ENCODE assay signal across 9 mouse cellular contexts in the genomic region with DNA sequence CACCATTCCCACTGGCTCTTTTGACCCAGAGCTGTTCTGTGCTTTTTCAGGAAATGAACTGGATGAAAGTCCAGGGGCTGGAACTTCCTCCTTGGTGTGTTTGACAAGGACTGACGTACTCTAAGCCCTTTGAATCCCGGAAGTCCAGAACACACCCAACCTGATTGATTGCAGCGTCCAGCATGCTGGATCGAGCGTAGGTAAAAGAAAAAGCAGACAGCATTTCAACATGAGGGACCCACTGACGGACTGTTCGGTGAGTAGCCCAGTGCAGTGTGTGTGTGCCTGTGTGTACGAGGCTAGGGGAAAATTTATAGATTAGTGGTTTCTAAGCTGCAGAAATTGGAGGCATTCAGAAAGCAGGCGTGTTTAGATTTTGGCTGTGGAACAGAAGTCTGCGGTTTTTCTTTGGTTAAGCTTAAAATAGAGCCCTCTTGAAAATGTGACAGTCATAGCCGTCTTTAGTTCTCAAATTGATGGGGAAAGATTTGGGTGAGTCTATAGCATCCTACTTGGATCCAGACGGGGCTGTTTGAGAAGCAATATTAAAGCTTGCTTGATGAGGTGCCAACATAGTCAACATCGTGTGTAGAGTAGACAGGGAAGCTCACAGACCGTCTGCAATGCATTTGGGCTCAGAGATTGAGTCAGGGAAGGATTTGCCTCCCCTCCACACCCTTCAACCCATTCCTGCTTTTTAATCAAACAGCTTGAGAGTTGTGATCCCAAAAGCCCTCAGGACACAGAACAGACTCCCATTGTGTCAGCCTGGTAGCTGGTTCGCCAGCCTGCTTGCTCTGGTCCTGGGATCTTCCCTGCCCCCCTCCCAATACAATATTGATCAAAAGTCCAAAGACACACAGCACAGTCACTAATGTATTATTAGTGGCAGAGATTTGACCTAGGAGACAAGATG. TPM values are rescaled to one million over a fixed set of nuclear protein-coding genes. Genes with fewer than 3 reads are reported as not detected.
A peak's percentile ranks its signal among the peaks of the same experiment; 100 is the strongest.
DNase-seq lines count a peak whose midpoint lies in the region; ATAC-seq and TF ChIP-seq lines count a peak whose summit lies in the region.
"Had no signal": no experiment of that assay in that cellular context is flagged by ENCODE, and none has a peak within 500 bp of the region (broad histone marks: within the 10 kb centered on the region; RNA-seq: fewer than 3 reads in every experiment).

Gene Nostrin, plus strand, starts transcription at position 140 of the 916 bp plus-strand sequence.

- DNase-seq in liver, adult 2 months (ENCODE audit: extremely low read depth, low read depth, low spot score), result peak; percentile 96
- no peak for DNase-seq in liver
- peak; percentile 92 for DNase-seq in large intestine, adult 2 months (ENCODE audit: low read depth, low spot score)
- no peak for DNase-seq in cerebellum, adult 2 months
- no peak for DNase-seq in c-Kit-positive CD71-positive TER-119-positive erythroid progenitor cells, embryonic 14.5 days (ENCODE audit: low spot score)
- no peak for DNase-seq in gastrocnemius, adult 18-20 months (ENCODE audit: low spot score)

- H3K4me2 ChIP-seq in heart, embryonic 13.5 days, result peak within 1 kb of the TSS; percentile 47
- H3K4me2 ChIP-seq in myocyte (ENCODE audit: low read depth), result peak within 1 kb of the TSS; percentile 40
- H3K4me2 ChIP-seq: neural tube, embryonic 13.5 days had no signal

- H3K4me1 ChIP-seq in liver, adult 2 months (ENCODE audit: control insufficient read depth, insufficient read depth, low read length), result peaks cover 20% of the 10 kb centered on the region
- peaks cover 15% of the 10 kb centered on the region for H3K4me1 ChIP-seq in heart, embryonic 13.5 days
- no peaks in the 10 kb centered on the region for H3K4me1 ChIP-seq in cerebellum, adult 2 months (ENCODE audit: control insufficient read depth, insufficient read depth, low read length)

- peak within 1 kb of the TSS; percentile 86 for H3K27ac ChIP-seq in liver, adult 2 months (replicated peaks; ENCODE audit: insufficient read depth, low read depth, low read length)
- H3K27ac ChIP-seq in heart, embryonic 13.5 days (replicated peaks), result no peak within 1 kb of the TSS
- H3K27ac ChIP-seq in cerebellum, adult 2 months (ENCODE audit: insufficient read depth, low read length), result no peak within 1 kb of the TSS
- H3K27ac ChIP-seq: neural tube, embryonic 13.5 days had no signal

- no peak within 1 kb of the TSS for H3ac ChIP-seq in myocyte (ENCODE audit: control insufficient read depth, insufficient read length)

- peak within 1 kb of the TSS; percentile 69 for H3K9ac ChIP-seq in liver, adult 2 months (ENCODE audit: low read depth, low read length)
- no peak within 1 kb of the TSS for H3K9ac ChIP-seq in heart, embryonic 13.5 days
- H3K9ac ChIP-seq: neural tube, embryonic 13.5 days had no signal

- H3K9me3 ChIP-seq in heart, embryonic 13.5 days, result no peaks in the 10 kb centered on the region
- H3K9me3 ChIP-seq: neural tube, embryonic 13.5 days had no signal

- WGBS in liver, adult 2 months, result 6% methylated on average over 15 of the region's 15 CpGs
- WGBS in heart, embryonic 13.5 days, result 49% methylated on average over 15 of the region's 15 CpGs
- 3% methylated on average over 15 of the region's 15 CpGs for WGBS in large intestine, adult 2 months
- WGBS in cerebellum, adult 2 months, result 73% methylated on average over 15 of the region's 15 CpGs

- H3K79me2 ChIP-seq in liver, adult 2 months (ENCODE audit: control insufficient read depth, insufficient read depth, low read length), result no peaks in the 10 kb centered on the region; the same call in 1 of the 2 replicates
- H3K79me2 ChIP-seq in myocyte (ENCODE audit: control insufficient read depth, insufficient read depth), result no peaks in the 10 kb centered on the region

- TF ChIP-seq CTCF in liver, adult 2 months (IDR thresholded peaks at IDR 0.05; ENCODE audit: low read depth, low read length), result no peak
- no peak for TF ChIP-seq CTCF in cerebellum, adult 2 months (IDR thresholded peaks at IDR 0.05; ENCODE audit: borderline replicate concordance, insufficient read depth, low read depth, low read length)

- no peaks in the 10 kb centered on the region for H3K27me3 ChIP-seq in liver, adult 2 months (ENCODE audit: control insufficient read depth, insufficient read depth, low read length)
- H3K27me3 ChIP-seq in heart, embryonic 13.5 days (replicated peaks), result no peaks in the 10 kb centered on the region
- H3K27me3 ChIP-seq in myocyte (ENCODE audit: control insufficient read depth, insufficient read depth, insufficient read length), result no peaks in the 10 kb centered on the region
- H3K27me3 ChIP-seq in cerebellum, adult 2 months (ENCODE audit: control insufficient read depth, insufficient read depth, low read length), result no peaks in the 10 kb centered on the region; the same call in 1 of the 2 replicates
- H3K27me3 ChIP-seq: neural tube, embryonic 13.5 days had no signal

- no peak for ATAC-seq in heart, embryonic 13.5 days (ENCODE audit: extremely low read depth, insufficient number of reproducible peaks, low FRiP score, low TSS enrichment)

- peak within 1 kb of the TSS; percentile 58 for H3K4me3 ChIP-seq in liver, adult 2 months (ENCODE audit: insufficient read depth, low read depth, low read length)
- H3K4me3 ChIP-seq in heart, embryonic 13.5 days, result peak within 1 kb of the TSS; percentile 20
- H3K4me3 ChIP-seq in myocyte, result no peak within 1 kb of the TSS
- no peak within 1 kb of the TSS for H3K4me3 ChIP-seq in cerebellum, adult 2 months (replicated peaks; ENCODE audit: insufficient read depth, low read depth, low read length)
- H3K4me3 ChIP-seq: neural tube, embryonic 13.5 days had no signal

- no peak for TF ChIP-seq POLR2A in liver, adult 2 months (IDR thresholded peaks at IDR 0.05; ENCODE audit: extremely low read depth, insufficient read depth, low read length)
- TF ChIP-seq POLR2A in myocyte (IDR thresholded peaks at IDR 0.05; ENCODE audit: insufficient read length, low read depth), result no peak
- TF ChIP-seq POLR2A in cerebellum, adult 2 months (IDR thresholded peaks at IDR 0.05; ENCODE audit: borderline replicate concordance, insufficient read depth, low read length), result no peak

- no peaks in the 10 kb centered on the region for H3K36me3 ChIP-seq in liver, adult 2 months (ENCODE audit: control insufficient read depth, insufficient read depth, low read length)
- H3K36me3 ChIP-seq in heart, embryonic 13.5 days, result no peaks in the 10 kb centered on the region
- no peaks in the 10 kb centered on the region for H3K36me3 ChIP-seq in myocyte (ENCODE audit: control insufficient read depth, insufficient read depth)
- H3K36me3 ChIP-seq: neural tube, embryonic 13.5 days had no signal

TF ChIP-seq in myocyte, 11 proteins besides CTCF, POLR2A, EP300 and RAD21:
- TF ChIP-seq TCF12 (IDR thresholded peaks at IDR 0.05; ENCODE audit: insufficient read depth, poor library complexity, severe bottlenecking) (no peak), REST (IDR thresholded peaks at IDR 0.05; ENCODE audit: insufficient read depth, insufficient read length) (no peak), MYOG (IDR thresholded peaks at IDR 0.05; ENCODE audit: control insufficient read depth in 1 of 3, insufficient read depth in 1 of 3, insufficient read length in 2 of 3, low read depth in 2 of 3) (no peak), POLR2AphosphoS2 (IDR thresholded peaks at IDR 0.05; ENCODE audit: insufficient read length, low read depth) (no peak), CEBPB (IDR thresholded peaks at IDR 0.05; ENCODE audit: insufficient read depth, poor library complexity, severe bottlenecking) (no peak), E2F4 (IDR thresholded peaks at IDR 0.05; ENCODE audit: insufficient read depth) (no peak), MAX (IDR thresholded peaks at IDR 0.05; ENCODE audit: low read depth) (no peak), MYOD1 (IDR thresholded peaks at IDR 0.05; ENCODE audit: control insufficient read depth in 1 of 3, insufficient read length in 2 of 3, low read depth in 2 of 3) (no peak), TCF3 (IDR thresholded peaks at IDR 0.05; ENCODE audit: insufficient read length, low read depth) (no peak), USF1 (IDR thresholded peaks at IDR 0.05; ENCODE audit: low read depth) (no peak), SRF (IDR thresholded peaks at IDR 0.05; ENCODE audit: control insufficient read depth, insufficient read length, low read depth) (no peak)

RNA-seq across cellular contexts. Expression of gene Nostrin, which starts in this region (rescaled TPM):
- total RNA-seq in liver, adult 2 months (2014; rRNA removed), result 19.8 and 38.1 TPM in 2 replicates
- polyA plus RNA-seq in liver, adult 2 months (2012; rRNA removed), result 2.4 and 3.2 TPM in 2 replicates
- polyA plus RNA-seq in heart, embryonic 13.5 days (2015; fragmentation: Nextera tagmentation; extraction: Ambion mirVana), result 2.4 and 2.9 TPM in 2 replicates
- 20.7 and 21.1 TPM in 2 replicates for polyA plus RNA-seq in large intestine, adult 2 months (2012; rRNA removed)
- polyA plus RNA-seq in myocyte (2012; fragmentation: generic; extraction: Trizol), result 0.13 TPM
- polyA plus RNA-seq in cerebellum, adult 2 months (2012; rRNA removed), result 3.5 and 3.9 TPM in 2 replicates
- total RNA-seq in gastrocnemius, adult 18-20 months (2021), result 1 to 10 TPM; 2.2 to 3.6 TPM

Comparison
In these comparisons a context has a peak if more than half of its experiments do, and no peak if none do; other contexts are left out.
1. DNase-seq: peak in liver, adult 2 months (single experiment) and large intestine, adult 2 months (single experiment); none in liver (single experiment), cerebellum, adult 2 months (0 of 2), c-Kit-positive CD71-positive TER-119-positive erythroid progenitor cells, embryonic 14.5 days (single experiment) and gastrocnemius, adult 18-20 months (single experiment).
2. H3K4me3 ChIP-seq: peak in liver, adult 2 months (single experiment) and heart, embryonic 13.5 days (single experiment); none in myocyte (single experiment) and cerebellum, adult 2 months (single experiment).